Mouse (Mus musculus) liver, adult 2 months (tissue): ENCODE measurements around the gene Card11. TPM values are rescaled to one million over a fixed set of nuclear protein-coding genes. Genes with fewer than 3 reads are reported as not detected.
A peak's percentile ranks its signal among the peaks of the same experiment; 100 is the strongest.

Source experiments
- DNase-seq: peaks from one replicate; pipeline ENCODE4 v3.0.0-alpha.2; 2011; ENCODE audit warnings: low read depth, low spot score; ENCODE audit errors: extremely low read depth
- H3K27ac ChIP-seq: fragments of 200-500 bp; replicated peaks from 2 replicates; pipeline ENCODE4 v1.5.1; 2012; ENCODE audit warnings: low read depth, mild to moderate bottlenecking, control low read depth, inconsistent platforms, low read length; ENCODE audit not compliant: insufficient read depth
- H3K27me3 ChIP-seq: fragments of 200-500 bp; 2 replicates; pipeline ENCODE4 v1.6.1; 2012; ENCODE audit warnings: mild to moderate bottlenecking, moderate library complexity, low read length, inconsistent platforms; ENCODE audit not compliant: control insufficient read depth, insufficient read depth
- H3K36me3 ChIP-seq: fragments of 200-500 bp; 2 replicates; pipeline ENCODE4 v1.6.1; 2012; ENCODE audit warnings: low read length, inconsistent platforms; ENCODE audit not compliant: control insufficient read depth, insufficient read depth
- H3K4me1 ChIP-seq: fragments of 200-500 bp; 2 replicates; pipeline ENCODE4 v1.6.1; 2011; ENCODE audit warnings: low read length; ENCODE audit not compliant: control insufficient read depth, insufficient read depth
- H3K4me3 ChIP-seq: fragments of 200-500 bp; 2 replicates; pipeline ENCODE4 v1.5.1; 2011; ENCODE audit warnings: low read depth, mild to moderate bottlenecking, control low read depth, low read length, moderate library complexity; ENCODE audit not compliant: insufficient read depth
- H3K79me2 ChIP-seq: fragments of 200-500 bp; 2 replicates; pipeline ENCODE4 v1.6.1; 2012; ENCODE audit warnings: inconsistent platforms, mild to moderate bottlenecking, low read length, moderate library complexity; ENCODE audit not compliant: control insufficient read depth, insufficient read depth
- H3K9ac ChIP-seq: fragments of 200-500 bp; 2 replicates; pipeline ENCODE4 v1.6.1; 2012; ENCODE audit warnings: low read depth, mild to moderate bottlenecking, control low read depth, inconsistent platforms, low read length
- CTCF ChIP-seq: fragments of 200-500 bp; IDR thresholded peaks from 2 replicates; pipeline ENCODE4 v1.5.1; 2011; ENCODE audit warnings: low read depth, low read length, control low read depth
- POLR2A ChIP-seq: fragments of 200-500 bp; IDR thresholded peaks from 2 replicates; pipeline ENCODE4 v1.6.1; 2011; ENCODE audit warnings: low read length, control low read depth; ENCODE audit not compliant: insufficient read depth; ENCODE audit errors: extremely low read depth
- WGBS: fragments of 180-500 bp; shearing (Covaris S2); methylation state at CpG from one replicate; pipeline ENCODE4 v1.1.7; 2018; 5-methylcytosine and 5-hydroxymethylcytosine counted together
- polyA plus RNA-seq: library from polyadenylated mRNA; depleted of rRNA; stranded (reverse); fragments of >200 nt; gene quantifications from 2 replicates; pipeline ENCODE4 v1.2.3, GENCODE M21; 2012
- total RNA-seq: library from RNA; depleted of rRNA; stranded (reverse); fragments of >200 nt; gene quantifications from 2 replicates; pipeline ENCODE4 v1.2.3, GENCODE M21; 2014

The Card11 gene
- total and polyA plus RNA-seq, 2 experiments = 0.09 to 0.71 TPM

DNA sequence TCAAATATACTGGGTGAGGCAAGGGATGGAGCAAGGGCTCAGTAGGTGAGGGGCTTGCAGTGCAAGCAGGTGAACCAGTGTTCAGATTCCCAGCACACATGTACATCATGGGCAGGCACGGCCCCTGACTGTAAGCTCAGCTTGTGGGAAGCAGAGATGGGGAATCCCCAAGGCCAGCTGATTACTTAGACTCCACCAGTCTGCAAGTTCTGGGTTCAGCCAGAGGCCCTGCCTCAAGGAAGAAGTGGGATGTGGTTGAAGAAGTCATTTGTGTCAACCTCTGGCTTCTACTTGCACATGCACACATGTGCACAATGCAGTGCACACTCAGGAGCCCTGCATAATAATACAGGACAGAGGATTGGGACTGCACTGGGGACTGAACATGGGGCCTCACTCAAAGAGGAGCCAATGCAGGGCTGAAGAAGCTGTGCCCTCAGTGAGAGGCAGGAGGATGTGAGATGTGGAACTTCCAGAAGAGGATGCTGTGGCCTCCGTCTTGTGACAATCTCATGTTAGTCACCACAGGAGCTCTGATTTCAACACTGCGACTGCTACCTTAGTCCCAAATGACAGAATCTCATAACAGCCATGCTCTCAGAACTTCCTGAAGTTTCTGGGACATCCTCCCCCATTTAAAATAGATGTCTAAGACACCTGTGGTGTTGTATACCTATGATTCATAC lies 3.8 kb upstream of the Card11 start:
- H3K9ac ChIP-seq = no peak overlapping the region
- H3K27me3 ChIP-seq = no peaks in the 10 kb centered on the region
- 92% methylated on average over 3 of the region's 3 CpGs for WGBS
- H3K36me3 ChIP-seq = no peaks in the 10 kb centered on the region
- no peaks in the 10 kb centered on the region for H3K79me2 ChIP-seq
- TF ChIP-seq POLR2A (no peak), CTCF (no peak)
- peak; percentile 20 for DNase-seq
- no peak overlapping the region for H3K4me3 ChIP-seq
- no peak overlapping the region for H3K27ac ChIP-seq
- no peaks in the 10 kb centered on the region for H3K4me1 ChIP-seq

DNA sequence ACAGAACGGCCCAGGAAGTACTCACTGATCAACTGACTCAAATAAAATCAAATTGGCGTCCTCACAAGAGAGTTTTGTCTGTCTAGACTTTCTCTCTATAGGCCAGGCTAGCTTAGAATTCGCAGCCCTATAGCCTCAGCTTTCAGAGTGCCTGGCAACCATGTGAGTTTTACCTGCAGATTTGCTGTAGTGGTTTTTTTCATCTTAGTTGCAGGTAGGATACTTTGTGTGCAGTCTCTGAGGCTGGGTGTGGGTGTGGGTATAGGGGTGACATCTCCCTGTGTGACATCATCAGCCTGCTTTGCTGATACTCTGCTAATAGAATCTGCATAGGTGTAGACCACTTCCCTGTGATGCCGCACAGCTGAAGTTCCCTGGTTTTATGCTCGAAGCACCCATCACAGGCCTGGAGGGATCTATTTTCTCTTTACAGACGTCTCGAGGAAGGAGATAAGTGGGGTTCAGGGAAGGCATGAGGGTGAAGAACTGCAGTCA lies 1.2 kb downstream of the Card11 start:
- Histone ChIP-seq H3K27ac (no peak overlapping the region), H3K4me1 (no peaks in the 10 kb centered on the region), H3K9ac (no peak overlapping the region), H3K36me3 (no peaks in the 10 kb centered on the region), H3K27me3 (no peaks in the 10 kb centered on the region), H3K79me2 (no peaks in the 10 kb centered on the region), H3K4me3 (no peak overlapping the region)
- DNase-seq = no peak
- TF ChIP-seq POLR2A (no peak), CTCF (no peak)
- WGBS = 81% methylated on average over 7 of the region's 7 CpGs

DNA sequence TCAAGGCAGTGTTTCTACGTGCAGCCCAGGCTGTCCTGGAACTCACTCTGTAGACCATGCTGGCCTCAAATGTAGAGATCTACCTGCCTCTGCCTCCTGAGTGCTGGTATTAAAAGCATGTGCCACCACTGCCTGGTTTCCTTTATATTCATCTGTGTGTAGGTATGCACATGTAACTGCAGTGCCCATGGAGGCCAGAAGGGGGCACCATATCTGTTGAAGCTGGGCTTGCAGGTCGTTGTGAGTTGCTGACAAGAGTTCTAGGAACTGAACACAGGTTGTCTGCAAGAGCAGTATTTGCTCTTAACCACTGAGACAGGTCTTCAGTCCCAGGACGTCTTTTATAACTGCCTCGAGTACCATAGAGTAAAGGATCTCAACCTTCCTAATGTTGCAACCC lies 2.6 kb downstream of the Card11 start:
- no peak overlapping the region for H3K27ac ChIP-seq
- 78% methylated on average over 4 of the region's 4 CpGs for WGBS
- peak; percentile 26; the same call in 1 of the 2 replicates for TF ChIP-seq CTCF
- TF ChIP-seq POLR2A = no peak
- no peak for DNase-seq
- no peaks in the 10 kb centered on the region for H3K4me1 ChIP-seq
- H3K4me3 ChIP-seq = no peak overlapping the region
- no peak overlapping the region for H3K9ac ChIP-seq
- no peaks in the 10 kb centered on the region for H3K27me3 ChIP-seq
- no peaks in the 10 kb centered on the region for H3K79me2 ChIP-seq
- H3K36me3 ChIP-seq = no peaks in the 10 kb centered on the region

DNA sequence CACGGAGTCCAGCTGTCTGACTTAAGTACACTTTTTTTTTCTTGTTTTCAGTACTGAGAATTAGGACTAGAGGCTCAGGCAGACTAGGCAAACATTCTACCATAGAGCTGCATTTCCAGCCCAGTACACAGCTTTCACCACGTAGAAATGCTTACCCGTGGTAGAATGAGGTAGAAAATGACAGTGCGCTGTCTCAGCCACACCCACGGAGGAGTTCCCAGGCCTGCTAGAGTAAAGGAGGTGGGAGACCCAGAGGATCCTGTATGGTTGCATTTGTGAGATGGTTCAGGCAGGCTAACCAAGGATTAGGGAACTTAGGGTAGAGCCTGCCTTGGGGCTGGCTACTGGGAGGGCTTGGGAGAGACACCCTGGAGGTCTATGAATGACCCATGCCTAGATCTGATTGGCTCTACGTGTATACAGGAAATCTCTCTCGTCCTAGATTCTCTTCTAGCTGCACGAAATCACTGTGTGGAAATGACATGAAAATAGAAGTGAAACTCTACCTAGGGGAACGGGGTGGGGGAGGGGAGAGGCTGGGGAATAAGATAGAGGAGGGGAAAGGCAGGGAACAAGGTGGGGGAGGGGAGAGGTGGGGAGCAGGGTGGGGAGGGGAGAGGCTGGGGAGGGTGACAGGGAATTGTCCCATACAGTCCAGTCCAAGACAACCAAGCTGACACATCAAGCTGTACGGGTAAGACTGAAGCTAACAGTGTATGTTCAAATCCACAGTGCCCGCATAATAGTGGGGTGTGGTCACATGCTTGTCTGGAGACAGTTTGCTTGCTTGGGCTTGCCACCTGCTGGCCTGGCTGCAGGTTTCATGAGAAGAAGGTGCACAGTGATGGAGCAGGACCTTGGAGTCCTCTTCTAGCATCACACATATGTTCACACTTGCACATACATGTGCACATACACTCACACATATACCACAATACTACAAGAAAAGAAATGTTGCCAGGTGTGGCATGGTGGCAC lies 8.0 kb downstream of the Card11 start:
- H3K27ac ChIP-seq = no peak overlapping the region
- DNase-seq = peak; percentile 3
- no peak overlapping the region for H3K9ac ChIP-seq
- no peak overlapping the region for H3K4me3 ChIP-seq
- H3K79me2 ChIP-seq = no peaks in the 10 kb centered on the region
- H3K27me3 ChIP-seq = no peaks in the 10 kb centered on the region
- no peaks in the 10 kb centered on the region for H3K4me1 ChIP-seq
- WGBS = 75% methylated on average over 11 of the region's 11 CpGs
- H3K36me3 ChIP-seq = no peaks in the 10 kb centered on the region
- no peak for TF ChIP-seq POLR2A

DNA sequence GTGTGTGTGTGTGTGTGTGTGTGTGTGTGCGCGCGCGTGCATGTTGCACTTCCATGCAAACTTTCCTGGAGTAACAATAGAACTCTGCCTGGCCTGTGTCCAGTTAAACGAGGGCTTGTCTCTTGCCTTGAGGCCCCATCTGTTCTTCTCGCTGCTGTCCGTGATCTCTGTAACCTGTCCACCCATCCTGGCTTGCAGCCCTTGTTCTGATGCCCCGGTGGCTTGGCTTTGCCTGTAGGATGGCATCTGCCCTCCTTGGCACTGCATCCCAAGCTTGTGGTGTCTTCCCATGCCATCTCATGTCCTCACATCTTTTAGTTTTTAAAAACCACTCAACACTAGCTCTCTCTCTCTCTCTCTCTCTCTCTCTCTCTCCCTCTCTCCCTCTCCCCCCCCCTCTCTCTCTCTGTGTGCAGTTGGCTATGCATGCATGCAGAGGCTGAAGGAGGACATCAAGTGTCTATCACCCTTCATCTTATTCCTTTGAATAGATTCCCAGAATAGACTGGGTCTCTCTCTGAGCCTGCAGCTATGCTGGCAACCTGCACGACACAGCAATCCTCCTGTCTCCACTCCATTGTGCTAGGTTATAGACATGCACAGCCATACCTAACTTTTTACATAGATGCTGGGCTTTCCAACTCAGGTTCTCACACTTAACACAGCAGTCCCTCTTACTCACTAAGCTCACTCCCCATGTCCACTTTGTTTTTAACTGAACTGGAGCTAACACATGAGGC lies 14.9 kb downstream of the Card11 start:
- no peak for DNase-seq
- TF ChIP-seq CTCF = no peak
- TF ChIP-seq POLR2A = no peak
- Histone ChIP-seq H3K4me3 (no peak overlapping the region), H3K27me3 (no peaks in the 10 kb centered on the region), H3K79me2 (no peaks in the 10 kb centered on the region), H3K4me1 (peaks cover 3% of the 10 kb centered on the region; the same call in 1 of the 2 replicates), H3K9ac (no peak overlapping the region), H3K27ac (no peak overlapping the region), H3K36me3 (no peaks in the 10 kb centered on the region)
- WGBS = 86% methylated on average over 9 of the region's 9 CpGs
